Mouse (Mus musculus) heart, adult 2 months (tissue): ENCODE results near the gene Nmnat2.

Source experiments
- CTCF ChIP-seq: fragments of 200-600 bp; IDR thresholded peaks from 2 replicates; pipeline ENCODE4 v1.8.1; 2022; ENCODE audit warnings: antibody characterized with exemption, mild to moderate bottlenecking, moderate library complexity
- EP300 ChIP-seq: fragments of 200-500 bp; IDR thresholded peaks from 2 replicates; pipeline ENCODE4 v1.6.1; 2011; ENCODE audit warnings: low read depth, low read length, control low read depth; ENCODE audit not compliant: insufficient read depth
- POLR2A ChIP-seq: fragments of 200-500 bp; IDR thresholded peaks from 2 replicates; pipeline ENCODE4 v1.6.1; 2011; ENCODE audit warnings: mild to moderate bottlenecking, low read depth, low read length, control low read depth; ENCODE audit not compliant: insufficient read depth

DNA sequence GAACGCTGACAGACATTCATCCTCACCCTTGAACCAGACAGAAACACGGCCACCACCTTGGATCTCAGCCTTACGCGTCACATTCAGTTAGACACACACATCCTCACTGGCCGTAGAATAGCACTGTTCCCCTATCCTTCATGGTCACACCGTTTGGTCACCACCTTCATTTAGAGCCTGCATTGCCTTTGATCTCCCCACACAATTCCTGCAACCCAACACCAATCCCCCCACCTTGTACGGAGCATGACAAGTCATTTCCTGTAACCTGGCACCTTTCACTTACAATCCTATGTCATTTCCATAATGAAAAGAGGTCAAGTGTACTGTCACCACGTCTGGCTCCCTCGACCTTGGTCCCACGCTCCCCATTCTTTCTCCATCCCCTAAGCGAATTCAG, 189.2 kb downstream of the Nmnat2 start:
- TF ChIP-seq POLR2A: no peak
- TF ChIP-seq CTCF: no peak
- TF ChIP-seq EP300: no peak
